Comparison of ENCODE assay signal across 34 mouse cellular contexts in genomic region chr3:141483665-141484431, GRCm38 (mm10). TPM values are rescaled to one million over a fixed set of nuclear protein-coding genes. Genes with fewer than 3 reads are reported as not detected.
A peak's percentile ranks its signal among the peaks of the same experiment; 100 is the strongest.
DNase-seq lines count a peak whose midpoint lies in the region; ATAC-seq and TF ChIP-seq lines count a peak whose summit lies in the region.
"Had no signal": no experiment of that assay in that cellular context is flagged by ENCODE, and none has a peak within 500 bp of the region (broad histone marks: within the 10 kb centered on the region; RNA-seq: fewer than 3 reads in every experiment).

No protein-coding gene starts in this region.

- H3K36me3 ChIP-seq in heart, embryonic 15.5 days = no peaks in the 10 kb centered on the region
- H3K36me3 ChIP-seq in kidney, postnatal 0 days (ENCODE audit: insufficient read depth, low read length) = no peaks in the 10 kb centered on the region
- peaks cover 0 to 4% of the 10 kb centered on the region in 2 experiments; a peak in 2 of 4 replicates for H3K36me3 ChIP-seq in MEL (ENCODE audit: control insufficient read depth in 1 of 2, insufficient read depth in 2 of 2, low read length in 2 of 2)
- H3K36me3 ChIP-seq: forebrain, embryonic 15.5 days; heart, embryonic 10.5 days; limb, embryonic 12.5 days; liver, embryonic 15.5 days; midbrain, embryonic 10.5 days; neural tube, embryonic 12.5 days had no signal

- no peak for TF ChIP-seq POLR2A in MEL (IDR thresholded peaks at IDR 0.05; ENCODE audit: control insufficient read depth in 1 of 2, insufficient read depth in 1 of 2, low read depth in 1 of 2, low read length in 2 of 2, poor library complexity in 1 of 2)
- TF ChIP-seq POLR2A in embryonic fibroblast, embryonic 13.5 days (IDR thresholded peaks at IDR 0.05; ENCODE audit: low read depth, low read length) = no peak

- intact Hi-C loops in heart, postnatal 10 days (cut with DNase I) = no loop called here

- no peak overlapping the region for H3K4me2 ChIP-seq in heart, embryonic 15.5 days
- no peak overlapping the region for H3K4me2 ChIP-seq in kidney, postnatal 0 days (ENCODE audit: low read length)
- H3K4me2 ChIP-seq: forebrain, embryonic 15.5 days; hindbrain, embryonic 14.5 days; limb, embryonic 12.5 days; liver, embryonic 15.5 days; neural tube, embryonic 12.5 days had no signal

- H3K4me3 ChIP-seq in heart, embryonic 15.5 days = no peak overlapping the region
- H3K4me3 ChIP-seq in kidney, postnatal 0 days (replicated peaks; ENCODE audit: low read depth, low read length) = no peak overlapping the region
- H3K4me3 ChIP-seq in MEL (ENCODE audit: control insufficient read depth in 1 of 2, insufficient read depth in 1 of 2, low read depth in 2 of 2, low read length in 2 of 2) = no peak overlapping the region
- no peak overlapping the region for H3K4me3 ChIP-seq in embryonic fibroblast, embryonic 13.5 days (ENCODE audit: insufficient read depth, low read length)
- H3K4me3 ChIP-seq: forebrain, embryonic 15.5 days; heart, embryonic 10.5 days; layer of hippocampus, adult 2 months; left cerebral cortex, adult 2 months; limb, embryonic 12.5 days; liver, embryonic 15.5 days; midbrain, embryonic 10.5 days; myocyte; neural tube, embryonic 12.5 days had no signal

- no peaks in the 10 kb centered on the region for H3K27me3 ChIP-seq in heart, embryonic 15.5 days
- no peaks in the 10 kb centered on the region for H3K27me3 ChIP-seq in kidney, postnatal 0 days (ENCODE audit: insufficient read depth, low read length)
- no peaks in the 10 kb centered on the region for H3K27me3 ChIP-seq in MEL (ENCODE audit: control insufficient read depth in 1 of 2, insufficient read depth in 2 of 2, low read length in 2 of 2)
- H3K27me3 ChIP-seq: CH12.LX; forebrain, embryonic 15.5 days; limb, embryonic 12.5 days; liver, embryonic 15.5 days; neural tube, embryonic 12.5 days had no signal

- DNase-seq in heart, postnatal 10 days = no peak
- DNase-seq in kidney, postnatal 0 days (ENCODE audit: low spot score) = peak; percentile 81
- no peak for DNase-seq in kidney, adult 11 months
- peak; percentile 36 for DNase-seq in MEL (ENCODE audit: low read depth, low spot score)
- DNase-seq in retina, embryonic 14.5 days (ENCODE audit: low spot score) = no peak
- DNase-seq: adrenal gland, adult 8-10 months; B cell, adult 2 months; cerebellum, adult 2 months; cerebellum, postnatal 14 days; gastrocnemius, postnatal 25 days; heart, adult 11 months; kidney, postnatal 36 days; lung, postnatal 10 days; right cerebral cortex, postnatal 4 days; thymus, adult 18-20 months; thymus, postnatal 25 days had no signal

- peak overlapping the region; percentile 12; the same call in 1 of the 2 replicates for H3K27ac ChIP-seq in heart, embryonic 15.5 days
- H3K27ac ChIP-seq in kidney, postnatal 0 days = peak overlapping the region; percentile 36; the same call in 1 of the 2 replicates
- no peak overlapping the region for H3K27ac ChIP-seq in MEL (ENCODE audit: control insufficient read depth, low read depth, low read length)
- peak overlapping the region; percentile 90 for H3K27ac ChIP-seq in embryonic fibroblast, embryonic 13.5 days (ENCODE audit: insufficient read depth, low read length)
- H3K27ac ChIP-seq: forebrain, embryonic 15.5 days; heart, embryonic 10.5 days; hindbrain, embryonic 14.5 days; layer of hippocampus, adult 2 months; left cerebral cortex, adult 2 months; limb, embryonic 12.5 days; liver, embryonic 15.5 days; midbrain, embryonic 10.5 days; neural tube, embryonic 12.5 days; stomach, postnatal 0 days had no signal

- TF ChIP-seq EP300 in MEL (IDR thresholded peaks at IDR 0.05; ENCODE audit: low read depth in 1 of 2, low read length in 2 of 2) = no peak

- H3K9ac ChIP-seq in heart, embryonic 15.5 days = no peak overlapping the region
- H3K9ac ChIP-seq in kidney, postnatal 0 days (ENCODE audit: low read depth, low read length) = no peak overlapping the region
- no peak overlapping the region for H3K9ac ChIP-seq in MEL (ENCODE audit: control insufficient read depth, low read depth, low read length, poor library complexity, severe bottlenecking)
- H3K9ac ChIP-seq: forebrain, embryonic 15.5 days; hindbrain, embryonic 14.5 days; limb, embryonic 12.5 days; liver, embryonic 15.5 days; neural tube, embryonic 12.5 days had no signal

- ATAC-seq in heart, embryonic 15.5 days (replicated peaks; ENCODE audit: insufficient number of reproducible peaks, insufficient read depth, low FRiP score, low read depth) = no peak
- ATAC-seq in kidney, postnatal 0 days (replicated peaks; ENCODE audit: low FRiP score, low read depth) = no peak
- ATAC-seq: forebrain, embryonic 15.5 days; inflammation-experienced regulatory T-cells, adult 6 months had no signal

- TF ChIP-seq RAD21 in MEL (IDR thresholded peaks at IDR 0.05; ENCODE audit: low read depth, low read length) = no peak

- H3K79me2 ChIP-seq in MEL (ENCODE audit: control insufficient read depth, insufficient read depth, low read length, poor library complexity) = no peaks in the 10 kb centered on the region

- TF ChIP-seq CTCF in kidney, postnatal 0 days (IDR thresholded peaks at IDR 0.05; ENCODE audit: low read depth) = no peak
- TF ChIP-seq CTCF in MEL (IDR thresholded peaks at IDR 0.05 in 2 of 3, conservative IDR thresholded peaks at IDR 0.05 in 1 of 3; ENCODE audit: control insufficient read depth in 1 of 3, insufficient read depth in 1 of 3, low read depth in 2 of 3, low read length in 3 of 3, poor library complexity in 1 of 3, severe bottlenecking in 1 of 3) = no peak
- TF ChIP-seq CTCF in embryonic fibroblast, embryonic 13.5 days (IDR thresholded peaks at IDR 0.05; ENCODE audit: borderline replicate concordance, insufficient read depth, low read length) = no peak

- WGBS in heart, embryonic 15.5 days = 43% methylated on average over 2 of the region's 2 CpGs
- 15% methylated on average over 2 of the region's 2 CpGs for WGBS in kidney, postnatal 0 days

- H3K9me3 ChIP-seq in heart, embryonic 15.5 days (replicated peaks) = no peaks in the 10 kb centered on the region
- H3K9me3 ChIP-seq in kidney, postnatal 0 days (replicated peaks; ENCODE audit: low read length) = no peaks in the 10 kb centered on the region
- no peaks in the 10 kb centered on the region for H3K9me3 ChIP-seq in MEL (replicated peaks; ENCODE audit: insufficient read depth, low read length)
- H3K9me3 ChIP-seq: forebrain, embryonic 15.5 days; heart, embryonic 10.5 days; limb, embryonic 12.5 days; liver, embryonic 15.5 days; midbrain, embryonic 10.5 days; neural tube, embryonic 12.5 days had no signal

- no peaks in the 10 kb centered on the region for H3K4me1 ChIP-seq in heart, embryonic 15.5 days (replicated peaks)
- H3K4me1 ChIP-seq in kidney, postnatal 0 days (replicated peaks; ENCODE audit: insufficient read depth, low read length) = no peaks in the 10 kb centered on the region; the same call in 1 of the 2 replicates
- no peaks in the 10 kb centered on the region; a peak in 3 of 4 replicates for H3K4me1 ChIP-seq in MEL (ENCODE audit: control insufficient read depth in 1 of 2, insufficient read depth in 2 of 2, low read length in 2 of 2)
- peaks cover 5% of the 10 kb centered on the region for H3K4me1 ChIP-seq in embryonic fibroblast, embryonic 13.5 days (ENCODE audit: control insufficient read depth, insufficient read depth, low read length)
- H3K4me1 ChIP-seq: forebrain, embryonic 15.5 days; liver, embryonic 15.5 days; midbrain, embryonic 10.5 days; neural tube, embryonic 12.5 days had no signal

TF ChIP-seq in MEL, 35 proteins besides CTCF, POLR2A, EP300 and RAD21:
- no peak for TF ChIP-seq ZNF384 (IDR thresholded peaks at IDR 0.05; ENCODE audit: low read depth, low read length)
- no peak for TF ChIP-seq GATA1 (IDR thresholded peaks at IDR 0.05; ENCODE audit: low read depth, low read length)
- TF ChIP-seq USF2 (IDR thresholded peaks at IDR 0.05; ENCODE audit: borderline replicate concordance in 1 of 2, insufficient read depth in 1 of 2, low read depth in 1 of 2, low read length in 2 of 2) = no peak
- no peak for TF ChIP-seq ETS1 (IDR thresholded peaks at IDR 0.05; ENCODE audit: low read depth, low read length)
- no peak for TF ChIP-seq MAFK (IDR thresholded peaks at IDR 0.05; ENCODE audit: borderline replicate concordance, low read depth, low read length)
- no peak for TF ChIP-seq TBP (IDR thresholded peaks at IDR 0.05; ENCODE audit: low read depth, low read length)
- no peak for TF ChIP-seq ELF1 (IDR thresholded peaks at IDR 0.05; ENCODE audit: low read depth, low read length)
- no peak for TF ChIP-seq USF1 (IDR thresholded peaks at IDR 0.05; ENCODE audit: low read depth, low read length)
- TF ChIP-seq HCFC1 (IDR thresholded peaks at IDR 0.05; ENCODE audit: low read depth, low read length) = no peak
- TF ChIP-seq KAT2A (conservative IDR thresholded peaks at IDR 0.05; ENCODE audit: low read depth, low read length) = no peak
- TF ChIP-seq RCOR1 (IDR thresholded peaks at IDR 0.05; ENCODE audit: low read depth, low read length) = no peak
- TF ChIP-seq TAL1 (IDR thresholded peaks at IDR 0.05; ENCODE audit: low read length) = no peak
- no peak for TF ChIP-seq MAX (IDR thresholded peaks at IDR 0.05; ENCODE audit: low read length)
- TF ChIP-seq MEF2A (IDR thresholded peaks at IDR 0.05; ENCODE audit: extremely low read depth, insufficient replicate concordance, low read depth, low read length, poor library complexity, severe bottlenecking) = no peak
- no peak for TF ChIP-seq NELFE (IDR thresholded peaks at IDR 0.05; ENCODE audit: low read depth, low read length)
- no peak for TF ChIP-seq ZKSCAN1 (IDR thresholded peaks at IDR 0.05; ENCODE audit: low read depth, low read length)
- TF ChIP-seq CHD1 (IDR thresholded peaks at IDR 0.05; ENCODE audit: low read depth, low read length) = no peak
TF ChIP-seq in MEL: peak in this region for 0.

RNA-seq across cellular contexts. Expression of gene Unc5c, which starts 18.8 kb away (rescaled TPM):
- polyA plus RNA-seq in heart, embryonic 15.5 days (2015; fragmentation: Nextera tagmentation; extraction: Ambion mirVana) = 1.6 and 3.8 TPM in 2 replicates
- total RNA-seq in heart, postnatal 10 days (2021) = under 1 TPM; 0.47 to 0.79 TPM
- polyA plus RNA-seq in kidney, postnatal 0 days (2015; fragmentation: Nextera tagmentation; extraction: Ambion mirVana) = 13.6 and 15.6 TPM in 2 replicates
- total RNA-seq in MEL (2012; rRNA removed) = not detected in 2 replicates
- polyA plus RNA-seq in MEL (2012; ENCODE audit: insufficient read depth in 1 of 2, insufficient read length in 2 of 2, low read depth in 1 of 2, low replicate concordance in 2 of 2, missing spikeins in 1 of 2) = not detected
- polyA plus RNA-seq in embryonic fibroblast, embryonic 13.5 days (2011; ENCODE audit: insufficient read length, low read depth, missing spikeins) = 18.2 and 23.8 TPM in 2 replicates
- total RNA-seq: CH12.LX; gastrocnemius, postnatal 25 days; hematopoietic stem cell, adult 5-6 weeks; liver, adult 2 months; megakaryocyte progenitor cell, adult 5-6 weeks had no signal
- polyA plus RNA-seq: inflammation-experienced regulatory T-cells, adult 6 months; liver, adult 2 months had no signal

Comparison
In these comparisons a context has a peak if more than half of its experiments do, and no peak if none do; other contexts are left out.
1. DNase-seq: peak in kidney, postnatal 0 days (single experiment) and MEL (single experiment); none in heart, postnatal 10 days (0 of 2), kidney, adult 11 months (single experiment) and retina, embryonic 14.5 days (single experiment).